Mouse (Mus musculus): ENCODE measurements around the gene Tmem178.

The Tmem178 gene

DNA sequence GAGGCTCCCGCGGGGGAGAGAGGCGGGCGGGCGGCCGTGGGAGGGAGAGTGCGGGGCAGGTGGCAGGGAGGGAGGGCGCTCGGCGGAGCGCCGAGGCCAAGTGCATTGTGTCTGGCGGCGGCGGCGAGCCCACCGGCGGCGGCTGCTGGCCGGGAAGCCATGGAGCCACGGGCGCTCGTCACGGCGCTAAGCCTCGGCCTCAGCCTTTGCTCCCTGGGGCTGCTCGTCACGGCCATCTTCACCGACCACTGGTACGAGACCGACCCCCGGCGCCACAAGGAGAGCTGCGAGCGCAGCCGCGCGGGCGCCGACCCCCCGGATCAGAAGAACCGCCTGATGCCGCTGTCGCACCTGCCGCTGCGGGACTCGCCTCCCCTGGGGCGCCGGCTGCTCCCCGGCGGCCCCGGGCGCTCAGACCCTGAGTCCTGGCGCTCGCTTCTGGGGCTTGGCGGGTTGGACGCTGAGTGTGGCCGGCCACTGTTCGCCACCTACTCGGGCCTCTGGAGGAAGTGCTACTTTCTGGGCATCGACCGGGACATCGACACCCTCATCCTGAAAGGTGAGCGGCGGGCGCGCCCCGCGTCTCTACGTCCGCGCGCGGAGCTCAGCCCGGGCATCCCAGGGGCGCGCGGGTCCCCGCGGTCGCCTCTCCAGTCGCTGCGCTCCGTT is at the start of gene Tmem178:
Tmem178 (plus strand) TSS at position 103 of the 669 bp plus-strand sequence.
- in situ Hi-C loops (cut with MboI, MseI), result no loop called here

DNA sequence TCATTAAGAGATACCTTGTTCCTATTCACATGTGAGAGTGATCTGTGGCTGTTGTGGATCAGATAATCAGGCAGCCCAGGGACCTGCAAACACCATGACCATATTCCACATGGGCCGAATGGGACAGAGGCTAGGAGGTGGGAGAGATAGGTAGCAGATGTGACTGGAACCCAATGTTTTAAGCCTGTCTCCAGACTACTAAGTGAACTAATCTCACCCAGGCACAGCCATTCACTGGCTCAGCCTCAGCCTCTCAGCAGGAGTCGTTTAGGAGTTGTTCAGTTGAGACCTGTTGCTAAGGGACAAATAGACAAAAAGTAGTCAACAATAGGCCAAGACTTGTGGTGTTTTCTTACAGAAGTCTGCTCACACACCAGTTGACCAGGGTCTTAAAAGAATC is 48.0 kb upstream of the Tmem178 start:
- in situ Hi-C loops (cut with MboI, MseI), result no loop called here

DNA sequence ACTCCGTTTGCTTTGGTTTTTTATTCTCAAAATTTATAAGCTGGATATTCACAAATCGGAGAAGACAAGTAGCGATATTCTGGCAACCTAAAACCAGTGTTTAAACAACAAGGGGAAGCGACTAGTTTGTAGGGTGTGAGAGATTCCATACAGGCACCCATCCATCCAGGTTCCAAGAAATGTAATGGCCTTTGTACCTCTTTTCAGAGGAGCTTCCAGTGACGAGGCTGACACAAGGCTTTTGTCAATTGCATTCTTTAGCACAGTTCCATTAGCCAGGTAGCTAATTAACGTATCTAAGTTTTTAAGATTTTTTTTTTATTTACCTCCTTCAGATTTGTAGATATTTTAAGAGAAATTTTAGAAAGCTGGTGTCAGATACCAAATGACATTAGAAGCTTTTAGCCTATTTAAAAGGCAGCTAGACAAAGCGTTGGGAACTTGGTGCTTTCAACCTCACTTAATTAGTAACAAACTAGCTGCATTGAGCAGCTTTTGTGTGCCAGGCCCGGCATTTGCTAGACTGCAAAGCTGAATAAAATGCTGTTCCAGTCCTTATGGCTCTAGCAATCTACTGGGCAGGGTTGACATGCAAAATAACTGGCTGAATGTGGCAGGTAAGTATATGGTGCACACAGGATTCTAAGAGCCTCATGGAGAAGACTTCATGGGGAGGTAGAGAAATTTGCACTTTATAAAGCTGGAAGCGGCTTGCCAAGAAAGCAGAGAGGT is 46.6 kb upstream of the Tmem178 start:
- in situ Hi-C loops (cut with MboI, MseI), result no loop called here

DNA sequence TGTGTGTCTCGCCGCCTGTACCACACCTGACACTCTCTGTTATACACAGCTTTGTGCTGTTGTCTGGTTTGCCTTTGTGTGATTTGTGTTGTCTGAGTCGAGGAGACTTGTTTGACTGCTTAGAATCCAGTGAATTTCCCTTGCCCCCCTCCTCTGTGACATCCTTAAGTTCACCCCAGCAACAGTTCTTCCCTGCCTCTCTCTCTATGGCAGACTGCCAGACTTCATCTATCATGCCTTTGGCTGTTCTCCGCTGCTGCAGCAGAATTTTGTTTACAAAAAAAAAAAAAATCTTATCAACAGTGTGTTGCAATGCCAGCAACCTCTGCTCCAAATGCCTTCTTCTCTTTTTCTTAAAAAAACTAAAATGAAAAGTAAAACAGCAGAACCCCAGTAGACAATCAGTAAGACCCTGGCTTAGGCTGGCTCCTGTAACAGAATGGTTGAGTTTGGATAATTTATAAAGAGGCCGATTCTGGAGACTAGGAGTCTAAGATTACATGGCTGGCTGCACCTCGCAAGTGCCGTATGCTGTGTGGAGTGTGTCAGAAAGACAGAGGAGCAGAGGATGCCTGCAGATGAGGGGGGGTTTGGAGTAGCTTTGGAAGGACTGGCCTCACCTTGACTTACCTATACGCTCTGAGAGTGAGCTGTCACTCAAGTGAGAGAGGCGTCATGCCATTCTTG is 44.8 kb upstream of the Tmem178 start:
- in situ Hi-C loops (cut with MboI, MseI), result no loop called here

DNA sequence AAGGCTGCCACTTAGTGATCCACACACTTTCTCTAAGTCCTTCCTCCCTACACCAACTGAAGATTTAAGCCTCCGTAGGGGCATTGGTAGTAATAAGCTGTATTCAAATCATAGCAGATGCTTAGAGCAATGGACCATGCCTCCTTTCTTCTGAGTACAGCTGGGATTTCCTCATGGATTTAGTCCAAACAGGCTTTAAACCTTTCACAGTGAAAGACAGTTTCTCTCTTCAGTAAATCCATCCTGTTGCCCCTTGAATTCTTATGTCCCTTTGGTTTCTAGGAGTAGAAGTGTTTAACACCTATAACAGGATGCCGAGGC is 44.3 kb upstream of the Tmem178 start:
- in situ Hi-C loops (cut with MboI, MseI), result no loop called here

DNA sequence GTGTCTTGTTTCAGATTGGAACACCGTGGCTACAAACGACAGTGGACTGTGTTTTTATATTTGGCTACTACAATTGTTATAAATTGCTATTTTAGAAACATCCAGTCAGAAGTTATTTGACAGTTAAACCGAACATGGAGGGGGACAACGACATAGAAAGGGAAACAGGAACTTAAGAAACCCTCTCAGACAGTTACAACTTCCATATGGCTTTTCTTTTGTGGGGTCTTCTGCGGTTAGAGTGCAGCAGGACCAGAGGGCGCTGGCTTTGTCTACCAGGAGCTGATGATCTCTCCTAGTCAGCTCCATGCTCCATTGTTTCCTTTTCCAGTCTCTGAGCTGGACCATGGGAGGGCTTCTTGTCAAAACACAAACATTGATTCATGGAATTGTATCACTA is 42.5 kb upstream of the Tmem178 start:
- in situ Hi-C loops (cut with MboI, MseI), result no loop called here

DNA sequence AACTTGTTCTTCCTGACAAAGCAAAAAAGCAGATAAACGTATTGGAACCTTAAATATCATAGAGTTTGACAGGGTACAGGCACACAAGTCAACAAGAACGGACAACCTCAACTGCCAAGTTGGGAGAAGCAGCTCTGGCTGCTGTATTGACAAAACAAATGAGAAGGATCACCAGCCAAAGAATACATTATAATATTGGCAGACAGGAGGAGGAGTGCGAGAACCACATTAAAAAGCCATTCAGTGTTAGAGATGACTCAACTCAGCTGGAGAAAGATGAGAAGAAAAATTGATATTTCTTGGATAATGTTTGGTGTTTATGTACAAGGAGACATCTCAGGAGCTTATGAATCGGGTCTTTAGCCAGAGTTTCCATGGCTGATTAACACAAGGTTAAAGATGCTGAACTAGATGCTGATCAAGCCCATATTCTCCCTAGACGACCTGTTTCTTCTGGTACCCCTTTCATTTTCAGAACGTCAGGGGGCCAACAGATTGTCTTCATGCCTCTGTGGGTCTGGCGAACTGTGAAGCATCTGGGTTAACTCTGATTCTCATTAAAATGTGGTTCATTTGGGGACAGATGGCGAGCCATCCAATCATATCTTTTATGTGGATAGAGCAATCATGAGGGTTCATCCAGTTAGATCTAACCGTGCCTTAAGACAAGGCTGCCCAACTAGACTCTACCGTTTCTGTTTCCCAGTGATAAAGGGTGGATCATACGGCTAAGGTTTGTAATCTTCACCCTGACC is 41.1 kb upstream of the Tmem178 start:
- in situ Hi-C loops (cut with MboI, MseI), result no loop called here

DNA sequence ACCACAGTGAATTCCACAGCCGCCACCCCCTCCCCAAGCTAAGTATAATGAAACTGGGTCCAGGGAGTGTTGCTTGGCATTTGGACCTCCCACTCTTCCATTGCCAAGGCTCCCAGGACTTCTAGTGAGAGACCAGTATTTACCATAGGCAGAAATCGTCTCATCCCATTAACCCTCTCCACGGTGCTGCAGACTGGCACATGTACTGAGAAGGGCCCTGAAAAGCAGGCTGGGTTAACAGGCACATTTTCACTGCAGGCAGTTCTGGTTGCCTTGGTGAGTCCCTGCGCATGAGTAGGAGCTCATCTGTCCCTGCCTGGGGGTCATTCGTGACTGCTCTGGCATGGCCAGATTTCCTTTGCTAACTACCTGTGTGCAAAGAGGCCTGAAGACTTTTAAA is 40.4 kb upstream of the Tmem178 start:
- in situ Hi-C loops (cut with MboI, MseI), result no loop called here

DNA sequence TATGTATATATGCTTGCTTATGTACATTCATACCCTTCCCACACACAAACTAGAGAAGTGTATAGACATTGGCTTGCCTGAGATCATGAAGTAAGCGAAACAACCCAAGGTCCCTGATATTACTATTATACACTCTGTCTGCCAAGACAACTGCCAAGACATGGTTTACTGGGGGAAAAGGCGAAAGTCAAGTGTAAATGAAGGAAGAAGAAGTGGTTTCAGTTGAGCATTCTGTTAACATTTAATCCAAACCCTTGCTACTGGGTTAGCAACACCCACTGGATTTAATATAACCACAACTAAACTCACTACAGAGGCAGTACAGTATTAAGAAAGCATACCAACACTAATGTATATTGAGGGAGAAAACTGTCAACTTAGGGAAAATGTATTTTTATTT is 28.8 kb upstream of the Tmem178 start:
- in situ Hi-C loops (cut with MboI, MseI), result no loop called here

DNA sequence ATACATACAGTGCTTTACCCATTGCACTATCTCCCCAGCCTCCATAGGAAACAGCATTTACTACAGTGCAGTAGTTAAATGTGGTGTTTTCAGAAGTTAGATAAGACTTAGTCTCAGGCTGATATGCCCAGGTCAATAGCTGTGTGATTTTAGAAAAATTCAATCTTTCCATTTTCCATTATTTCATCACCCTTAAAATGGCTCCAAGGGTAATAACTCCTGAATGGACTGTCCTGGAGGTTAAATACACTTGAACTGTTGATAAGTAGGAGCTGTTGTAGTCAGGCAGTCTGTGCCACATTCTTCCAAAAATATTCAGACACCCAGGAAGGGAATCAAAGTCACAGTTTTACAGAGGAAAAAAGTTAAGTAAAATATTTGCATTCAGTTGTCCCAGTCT is 25.2 kb upstream of the Tmem178 start:
- in situ Hi-C loops (cut with MboI, MseI), result no loop called here

DNA sequence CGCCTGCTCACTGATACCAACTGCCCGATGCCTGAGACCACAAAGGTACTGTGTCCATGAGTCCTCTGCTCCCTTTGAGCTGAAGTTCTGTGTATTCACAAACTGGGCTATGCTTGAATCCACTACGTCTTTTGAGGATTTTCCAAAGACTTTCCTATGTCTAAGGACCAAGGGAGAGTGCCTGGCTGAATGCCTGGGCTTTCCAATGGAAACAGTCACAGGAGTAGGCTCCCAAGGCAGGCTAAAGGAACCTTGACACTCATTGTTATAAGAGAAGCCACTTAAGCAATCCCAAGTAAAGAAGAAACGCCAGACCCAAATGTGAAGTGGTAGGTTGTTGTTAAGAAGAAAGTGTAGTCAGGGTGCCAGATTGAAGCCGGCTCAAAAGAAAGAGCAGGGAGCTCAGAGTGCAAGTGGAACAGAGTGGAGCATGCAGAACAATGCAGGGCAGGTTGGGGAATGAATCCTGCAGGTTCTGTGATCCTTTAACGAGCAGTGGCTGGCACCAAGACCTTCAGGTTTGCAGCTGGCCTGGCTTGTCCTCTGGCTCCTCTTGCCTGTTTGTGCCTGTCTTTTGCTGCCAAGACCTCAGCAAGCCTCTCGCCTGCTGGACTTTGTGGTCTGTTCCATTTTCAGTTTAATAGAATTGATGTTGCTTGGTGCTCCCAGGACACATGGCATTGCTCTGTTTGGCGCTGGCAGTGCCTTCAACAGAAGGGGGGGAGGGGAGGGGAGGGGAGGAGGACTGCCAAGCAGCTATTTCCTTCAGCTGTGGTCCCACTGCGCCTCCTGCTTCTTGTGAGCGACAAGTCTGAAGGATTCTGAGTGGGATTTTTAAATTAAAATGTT is 22.9 kb upstream of the Tmem178 start:
- in situ Hi-C loops (cut with MboI, MseI), result no loop called here

DNA sequence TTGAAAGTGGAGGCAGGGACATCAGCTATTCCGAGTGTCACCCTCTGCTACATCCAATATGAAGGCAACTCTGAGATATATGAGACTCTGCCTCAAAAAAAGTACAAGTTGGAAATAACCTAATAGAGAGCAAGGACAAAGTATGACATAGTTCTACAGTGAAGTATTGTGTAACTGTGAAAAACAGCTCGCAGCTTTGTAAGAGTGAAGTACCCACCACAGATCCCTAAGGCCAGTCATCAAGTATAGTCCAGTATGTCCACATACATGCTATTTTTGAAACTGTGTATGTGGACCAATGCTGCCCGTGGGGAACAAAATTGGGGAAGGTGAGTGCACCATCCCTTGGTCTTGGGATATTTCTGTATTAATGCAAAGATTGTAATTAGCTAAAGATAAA is 18.9 kb upstream of the Tmem178 start:
- in situ Hi-C loops (cut with MboI, MseI), result no loop called here

DNA sequence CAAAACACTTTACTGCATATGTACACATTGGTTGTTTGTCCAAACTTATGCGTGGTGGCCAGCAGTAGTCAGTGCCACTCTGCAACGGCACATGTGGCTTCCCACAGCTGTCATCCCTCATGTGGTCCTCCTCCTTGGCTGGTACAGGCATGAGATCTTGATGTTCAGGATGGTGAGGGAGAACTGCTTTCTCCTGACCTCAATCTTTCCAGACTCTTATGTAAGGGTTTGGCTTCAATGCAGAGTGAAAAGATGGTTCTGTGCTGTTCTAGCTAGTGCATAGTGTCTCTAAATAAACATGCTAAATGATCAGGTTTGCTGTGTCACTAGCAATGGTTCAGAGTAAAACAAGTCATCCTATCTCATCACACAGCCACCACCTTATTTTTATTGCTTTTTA is 17.3 kb upstream of the Tmem178 start:
- in situ Hi-C loops (cut with MboI, MseI), result no loop called here

DNA sequence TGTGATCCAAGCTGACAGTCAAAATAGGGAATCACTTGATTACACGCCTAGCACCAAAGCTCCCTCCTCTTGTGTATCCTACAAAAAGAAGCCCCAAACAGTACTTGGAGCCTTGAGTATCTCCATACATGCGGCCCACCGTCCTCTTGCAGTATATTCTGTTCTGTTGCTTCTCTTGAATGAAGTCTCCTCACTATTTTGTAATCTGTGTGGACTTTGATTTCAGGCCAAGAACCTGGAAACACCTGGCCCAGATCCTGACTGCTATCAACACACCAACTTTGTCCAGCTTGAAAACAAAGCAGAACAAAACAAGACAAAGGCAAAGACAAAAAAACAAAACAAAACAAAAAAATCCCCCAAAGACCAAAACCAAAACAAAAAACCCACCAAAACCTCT is 11.7 kb upstream of the Tmem178 start:
- in situ Hi-C loops (cut with MboI, MseI), result no loop called here

DNA sequence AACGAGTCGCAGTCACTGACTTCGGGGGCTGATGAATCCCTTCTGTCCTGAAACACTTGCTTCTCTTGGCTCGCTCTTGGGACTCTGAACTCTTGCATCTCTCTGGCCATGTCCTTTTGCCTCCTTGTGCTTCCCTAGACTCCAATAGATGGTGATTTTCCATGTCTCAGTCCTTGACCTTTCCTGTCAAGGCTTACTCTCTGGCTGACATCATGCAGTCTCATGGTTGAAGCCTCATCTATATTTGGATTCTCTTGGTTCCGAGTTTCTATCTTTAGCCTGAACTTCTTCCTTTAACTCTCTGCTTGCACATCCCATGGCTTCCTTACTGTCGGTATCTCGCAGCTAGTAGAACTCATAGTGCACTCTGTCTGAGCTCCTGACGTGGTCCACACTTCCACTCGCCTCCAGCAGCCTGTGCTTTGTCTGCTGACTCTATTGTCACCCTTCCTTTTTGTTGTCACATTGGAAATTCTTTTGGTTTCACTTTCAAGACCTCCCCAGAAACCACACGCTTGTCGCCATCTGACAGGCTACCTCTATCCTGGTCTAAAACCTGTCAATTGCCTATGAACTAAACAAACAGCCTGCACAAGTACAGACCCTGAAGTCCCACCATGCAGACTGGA is 10.9 kb upstream of the Tmem178 start:
- in situ Hi-C loops (cut with MboI, MseI), result no loop called here

DNA sequence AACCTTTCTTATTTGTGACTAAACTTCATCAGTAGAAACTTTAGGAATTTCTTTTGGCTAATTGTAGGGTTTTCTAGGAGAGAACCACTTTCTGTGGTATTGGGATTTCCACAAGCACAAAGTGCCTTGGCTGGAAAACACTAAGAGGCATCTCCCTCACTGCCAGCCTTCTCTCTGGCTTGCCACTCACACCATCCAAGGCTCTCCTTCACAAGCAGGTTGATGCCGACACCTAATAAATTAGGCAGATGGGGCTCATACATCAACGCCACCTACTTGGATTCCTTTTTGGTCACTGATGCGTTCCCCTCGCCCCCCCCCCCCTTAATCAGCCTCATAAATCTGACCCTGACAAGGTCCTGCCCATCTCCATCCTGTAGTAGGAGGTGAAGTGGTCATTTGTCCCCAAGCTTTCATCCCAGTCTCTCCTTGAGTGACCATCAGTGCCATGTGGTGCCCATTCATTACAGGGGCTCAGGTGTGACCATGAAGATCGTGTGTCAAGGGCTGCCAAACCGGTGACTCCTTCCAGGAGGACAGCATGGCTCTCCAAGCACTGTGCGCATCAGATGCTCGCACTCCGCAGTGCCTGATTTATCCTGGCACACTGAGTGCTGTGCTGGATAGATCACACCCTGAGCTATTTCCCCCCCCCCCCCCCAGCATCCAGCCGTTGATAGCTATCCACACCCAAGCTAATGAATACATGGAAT is 8.5 kb upstream of the Tmem178 start:
- in situ Hi-C loops (cut with MboI, MseI), result no loop called here

DNA sequence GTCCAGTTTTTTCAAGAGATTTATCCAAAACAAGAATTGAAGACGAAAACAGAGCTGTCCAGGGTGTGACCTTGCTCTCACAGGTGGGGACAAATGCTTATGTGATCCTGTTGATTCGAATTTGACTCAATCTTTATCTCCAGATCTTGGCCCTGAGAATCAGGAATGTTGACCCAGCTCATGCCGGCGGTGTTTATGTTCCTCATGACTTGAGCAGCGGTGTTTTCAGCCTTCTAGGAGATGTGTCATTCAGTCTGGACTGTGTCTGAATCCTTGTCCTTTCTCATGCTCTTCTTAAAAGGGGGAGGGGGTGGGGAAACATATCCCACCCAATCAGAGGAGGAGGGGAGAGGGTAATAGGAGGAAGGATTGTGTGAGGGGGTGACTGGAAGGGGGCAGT is 7.9 kb upstream of the Tmem178 start:
- in situ Hi-C loops (cut with MboI, MseI), result no loop called here

DNA sequence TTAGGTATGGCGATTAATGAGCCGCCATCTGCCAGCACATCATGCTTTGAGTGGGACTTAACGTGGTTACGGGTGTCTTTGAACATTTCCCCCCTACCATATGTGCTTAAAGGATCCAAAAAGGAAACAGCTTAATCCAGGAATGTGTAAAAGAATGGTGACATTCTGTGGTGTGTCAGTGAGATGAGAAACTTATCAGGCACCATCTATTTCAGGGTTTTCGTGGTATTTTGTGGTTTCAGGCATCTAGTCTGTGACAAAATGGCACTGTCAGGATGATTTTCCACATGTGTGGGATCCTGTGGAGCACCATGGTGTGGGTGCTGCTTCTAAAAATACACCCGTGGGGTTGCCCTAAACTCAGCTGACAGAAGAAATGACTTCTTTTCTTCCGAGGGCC is 4.6 kb upstream of the Tmem178 start:
- in situ Hi-C loops (cut with MboI, MseI), result no loop called here

DNA sequence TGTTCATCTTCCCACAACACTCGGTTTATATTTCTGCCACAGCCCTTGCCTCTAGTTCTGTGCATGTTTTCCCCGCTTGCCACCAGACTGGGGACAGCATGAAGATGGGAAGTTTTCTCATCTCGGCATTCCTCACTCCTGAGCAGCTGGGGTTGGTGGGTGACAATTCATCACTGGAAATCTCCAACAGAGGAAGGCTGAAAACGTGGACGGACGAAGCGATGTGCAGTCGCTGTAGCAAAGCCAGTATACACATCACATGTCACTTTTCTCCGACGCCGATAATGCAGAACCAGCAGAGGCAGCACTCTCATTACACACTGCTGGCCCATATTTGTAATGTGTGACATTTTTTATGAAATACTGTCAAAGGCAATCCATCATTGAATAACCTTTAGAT is 2.6 kb upstream of the Tmem178 start:
- in situ Hi-C loops (cut with MboI, MseI), result no loop called here

DNA sequence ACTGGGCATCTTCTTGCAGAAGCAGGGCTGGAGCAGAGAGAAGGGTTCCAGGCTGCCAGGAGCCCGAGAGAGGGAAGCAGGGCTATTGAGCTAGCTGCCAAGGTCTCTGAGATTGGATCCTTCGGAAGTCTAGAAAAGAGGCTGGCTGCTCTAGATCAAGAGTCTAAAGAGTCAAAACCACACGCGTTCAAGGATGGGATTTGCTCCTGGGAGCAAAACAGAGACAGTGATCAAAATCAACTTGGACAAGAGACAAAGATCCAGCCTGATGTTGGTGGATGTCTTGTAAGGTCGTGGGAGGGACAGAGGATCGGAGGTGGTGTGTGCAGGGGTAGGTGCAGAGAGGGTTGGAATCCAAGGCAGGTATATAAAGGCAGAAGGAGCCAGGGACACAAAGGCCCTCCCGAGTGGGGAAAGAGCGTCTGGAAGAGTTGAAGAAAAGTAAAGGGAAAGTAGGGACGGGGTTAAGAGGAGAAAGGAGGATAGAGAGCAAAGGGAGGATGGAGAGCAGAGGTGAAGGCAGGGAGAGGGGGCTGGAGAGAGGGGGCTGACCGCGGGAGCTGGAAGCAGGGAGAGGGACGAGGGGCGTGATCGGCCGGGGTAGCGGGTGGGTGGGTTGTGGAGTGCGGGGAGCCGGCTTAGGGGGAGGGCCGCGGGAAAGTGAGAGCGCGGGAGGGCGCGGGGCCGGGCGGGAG is 450 bp upstream of the Tmem178 start:
- in situ Hi-C loops (cut with MboI, MseI), result no loop called here

Measured in regulatory T cell (primary cell).